Mouse (Mus musculus) spleen, postnatal 14 days (tissue): ENCODE data around the gene Gpbar1.

Experiments
- DNase-seq, 2 experiments: peaks; one replicate each; pipeline ENCODE4 v3.0.0; 2021 to 2022; ENCODE audit warnings: low spot score in 2 of 2

Gene Gpbar1

GRCm38 (mm10) chr1:74278538-74278937, at the start of gene Gpbar1:
Gene Gpbar1, plus strand, starts transcription at chr1:74278550.
- no peak for DNase-seq

- no peak for DNase-seq
Measured at GRCm38 (mm10) chr1:74229942-74230341, 48.4 kb upstream of the Gpbar1 start.

DNA sequence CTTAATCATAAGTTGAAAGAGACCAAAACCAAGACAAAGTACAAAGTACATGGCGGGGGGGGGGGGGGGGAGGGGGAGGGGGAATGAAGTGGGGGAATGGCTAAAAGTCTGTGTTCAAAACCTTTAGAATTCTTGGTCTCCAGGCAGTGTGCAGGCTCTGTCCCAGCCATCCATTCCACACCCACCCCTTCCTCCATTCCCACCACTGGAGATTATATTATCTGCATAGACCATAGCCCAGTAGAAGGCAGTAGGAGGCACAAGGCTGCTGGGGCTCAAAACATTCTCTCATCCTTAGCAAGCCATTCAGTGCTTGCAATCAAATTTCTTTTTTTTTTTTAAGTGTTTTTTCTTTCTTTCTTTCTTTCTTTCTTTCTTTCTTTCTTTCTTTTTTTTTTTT, 47.4 kb upstream of the Gpbar1 start:
- DNase-seq: no peak

- peak; percentile 96 to 97 for DNase-seq
Measured at GRCm38 (mm10) chr1:74235938-74236589, 42.3 kb upstream of the Gpbar1 start, which contains the start of gene Arpc2. Gene Arpc2, plus strand, starts transcription at chr1:74236084.

DNA sequence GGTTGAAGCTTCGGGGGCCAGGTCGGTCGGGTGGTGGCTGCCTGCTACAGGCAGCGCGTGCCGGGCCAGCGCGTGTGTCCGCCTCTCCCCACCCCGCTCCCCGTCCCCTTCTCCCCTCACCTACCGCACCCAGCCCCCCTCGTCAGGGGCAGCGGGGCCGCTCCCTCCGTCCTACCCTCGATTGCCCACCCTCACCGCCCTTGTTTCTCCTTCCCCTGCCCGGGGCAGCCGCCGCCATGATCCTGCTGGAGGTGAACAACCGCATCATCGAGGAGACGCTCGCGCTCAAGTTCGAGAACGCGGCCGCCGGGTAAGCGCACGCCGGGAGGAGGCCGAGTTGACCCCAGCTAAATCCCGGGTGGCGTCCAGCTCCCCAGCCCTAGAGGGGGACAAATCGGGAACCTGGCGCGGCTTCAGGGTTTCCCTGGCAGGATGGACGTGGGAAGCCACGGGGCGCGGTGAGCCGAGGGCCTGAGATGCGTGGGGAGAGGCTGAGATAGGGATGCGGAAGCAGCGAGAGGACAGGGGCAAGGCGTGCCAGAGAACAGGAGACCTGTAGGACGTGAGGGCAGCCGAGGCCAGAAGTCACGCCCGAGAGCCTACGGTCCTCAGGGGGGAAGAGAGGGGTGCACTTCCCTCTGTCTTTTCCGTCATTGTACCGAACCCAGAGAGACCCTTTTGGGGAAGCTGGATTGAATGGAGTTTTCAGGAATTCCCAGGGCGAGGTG, 41.6 kb upstream of the Gpbar1 start:
- peak; percentile 36 to 51 for DNase-seq

DNA sequence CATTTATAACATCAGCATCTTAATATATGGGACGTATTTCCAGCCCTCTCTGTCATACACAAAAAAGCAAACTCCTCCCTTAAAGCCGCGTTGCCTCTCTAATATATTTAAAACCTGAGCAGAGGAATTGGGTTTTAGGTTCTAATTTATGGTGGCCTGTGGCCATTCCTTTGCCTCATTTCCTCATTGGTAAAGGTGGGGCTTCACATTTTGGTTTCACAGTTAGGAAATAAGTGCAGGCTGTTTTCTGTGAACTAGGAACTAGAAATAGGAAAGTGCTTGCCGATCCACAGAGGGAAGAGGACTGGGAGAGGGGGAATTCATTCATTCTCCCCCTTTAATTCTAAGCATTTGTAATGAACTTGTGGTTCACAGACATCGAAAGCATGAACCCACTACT, 40.7 kb upstream of the Gpbar1 start:
- DNase-seq: no peak

DNA sequence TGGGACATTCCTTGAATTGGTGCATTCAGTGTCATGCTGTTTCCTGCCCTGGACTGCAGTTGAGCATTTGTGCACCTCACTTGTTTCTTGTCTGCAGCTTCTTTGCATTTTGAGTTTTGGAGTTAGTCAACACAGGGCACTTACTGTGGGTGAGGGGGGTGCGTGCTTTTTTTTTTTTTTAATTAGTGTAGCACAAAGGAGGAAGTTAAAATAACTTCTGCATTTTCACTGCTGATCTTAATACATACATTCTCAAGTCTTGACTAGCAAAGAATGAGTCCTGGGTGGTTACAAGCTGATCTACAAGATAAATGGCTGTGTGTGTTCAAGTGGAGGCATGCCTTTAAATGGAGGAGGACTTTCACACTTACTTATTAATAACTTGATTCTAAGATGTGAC, 40.2 kb upstream of the Gpbar1 start:
- no peak for DNase-seq

GRCm38 (mm10) chr1:74239162-74239561, 39.2 kb upstream of the Gpbar1 start:
- no peak for DNase-seq

GRCm38 (mm10) chr1:74239618-74240017, 38.7 kb upstream of the Gpbar1 start:
- DNase-seq: no peak

GRCm38 (mm10) chr1:74240311-74240710, 38.0 kb upstream of the Gpbar1 start:
- DNase-seq: no peak

DNA sequence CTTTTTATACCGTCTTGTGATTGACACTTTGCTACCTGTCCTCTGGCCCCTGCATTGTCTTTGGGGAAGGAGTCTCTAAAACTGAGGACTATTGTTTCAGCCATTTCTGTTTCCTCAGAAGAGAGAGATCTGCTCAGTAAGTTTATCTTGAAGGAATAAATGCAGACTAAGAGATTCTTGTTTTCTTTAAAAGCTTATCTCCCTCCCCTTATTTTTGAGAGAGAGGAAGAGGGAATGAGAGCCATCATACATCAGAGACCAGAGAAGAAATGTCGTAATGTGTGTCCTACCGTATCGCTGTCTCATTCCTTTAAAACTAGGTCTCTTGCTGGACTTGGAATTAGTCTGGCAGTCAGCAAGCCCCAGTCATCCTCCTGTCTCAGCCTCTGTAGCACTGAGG, 37.5 kb upstream of the Gpbar1 start:
- DNase-seq: no peak

- no peak for DNase-seq
Measured at GRCm38 (mm10) chr1:74245525-74245924, 32.8 kb upstream of the Gpbar1 start.

DNA sequence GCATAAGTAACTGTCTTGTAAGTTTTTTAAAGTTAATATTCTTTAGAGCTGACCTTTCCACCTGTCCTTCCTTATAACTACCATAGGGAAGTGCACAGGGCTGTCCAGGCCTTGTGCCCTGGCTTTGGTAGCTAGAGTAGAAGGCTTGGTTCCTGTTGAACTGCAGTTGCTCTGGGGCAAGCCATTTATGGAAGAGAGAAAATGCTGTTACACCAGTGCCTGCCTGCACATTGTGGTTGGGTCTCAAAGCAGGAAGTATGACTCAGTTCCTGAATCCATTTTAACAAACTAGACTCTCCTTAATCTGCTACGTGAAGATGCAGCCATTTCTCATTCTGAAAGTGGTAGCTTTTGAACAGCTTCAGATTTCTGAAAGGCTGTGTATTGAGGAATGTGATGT, 29.6 kb upstream of the Gpbar1 start:
- DNase-seq: no peak

- no peak for DNase-seq
Measured at GRCm38 (mm10) chr1:74249331-74249980, 28.9 kb upstream of the Gpbar1 start.

DNA sequence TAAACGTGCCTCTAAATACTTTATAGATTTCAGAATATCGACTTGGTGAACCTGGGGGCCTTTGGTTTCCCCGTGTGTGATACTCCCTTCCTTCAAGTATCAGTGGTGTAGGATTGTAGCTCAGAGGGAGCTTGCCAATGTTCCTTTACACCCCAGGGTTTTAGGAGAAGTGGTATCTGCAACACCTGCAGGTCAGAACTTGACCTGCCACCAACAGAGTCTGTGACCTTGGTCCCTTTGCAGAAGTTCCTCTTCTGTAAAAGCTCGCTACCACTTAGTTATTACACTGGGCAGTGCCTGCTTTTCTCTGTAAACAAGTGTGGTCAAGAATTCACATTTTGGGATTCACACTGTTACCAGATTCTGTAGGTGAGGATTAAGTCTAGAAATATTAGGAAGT, 28.3 kb upstream of the Gpbar1 start:
- DNase-seq: no peak

- DNase-seq: no peak
Measured at GRCm38 (mm10) chr1:74255704-74256345, 22.5 kb upstream of the Gpbar1 start.

DNA sequence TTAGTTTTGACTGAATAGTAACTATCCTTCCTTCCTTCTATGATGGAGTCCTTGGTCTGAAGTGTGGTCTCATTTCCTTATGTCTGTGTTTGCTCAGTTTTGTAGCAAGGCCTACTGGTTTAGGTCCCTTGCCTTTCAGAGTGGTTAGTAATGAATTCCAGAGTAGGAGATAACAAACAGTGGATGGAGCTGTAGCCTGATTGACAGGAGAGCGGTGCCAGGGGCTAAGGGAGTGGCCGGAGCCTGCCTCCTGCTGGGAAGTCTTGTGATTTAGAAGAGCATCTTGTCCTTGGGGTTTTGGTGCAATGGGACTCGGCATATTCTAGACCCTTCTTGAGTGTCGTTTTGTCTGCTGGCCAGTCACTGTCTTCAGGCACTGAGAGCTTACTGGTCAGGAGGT, 21.6 kb upstream of the Gpbar1 start:
- DNase-seq: no peak

DNA sequence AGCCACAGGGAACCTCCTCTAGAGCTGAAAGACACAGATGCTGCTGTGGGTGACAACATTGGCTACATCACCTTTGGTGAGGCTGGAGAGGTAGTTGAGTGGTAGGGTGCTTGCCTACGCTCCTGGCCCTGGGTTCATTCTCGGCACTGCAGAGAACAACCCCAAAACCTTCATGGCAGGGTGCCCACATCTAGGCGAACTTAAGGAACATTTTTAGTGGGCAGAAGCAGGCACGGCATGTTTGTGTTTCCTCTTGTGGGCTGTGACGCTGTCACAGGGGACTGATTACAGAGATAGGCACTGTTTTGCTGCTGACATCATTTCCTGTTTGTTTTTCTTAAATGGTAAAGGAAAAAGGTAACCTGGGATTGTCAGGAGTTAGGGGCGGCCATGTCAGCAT, 15.8 kb upstream of the Gpbar1 start:
- DNase-seq: no peak

DNA sequence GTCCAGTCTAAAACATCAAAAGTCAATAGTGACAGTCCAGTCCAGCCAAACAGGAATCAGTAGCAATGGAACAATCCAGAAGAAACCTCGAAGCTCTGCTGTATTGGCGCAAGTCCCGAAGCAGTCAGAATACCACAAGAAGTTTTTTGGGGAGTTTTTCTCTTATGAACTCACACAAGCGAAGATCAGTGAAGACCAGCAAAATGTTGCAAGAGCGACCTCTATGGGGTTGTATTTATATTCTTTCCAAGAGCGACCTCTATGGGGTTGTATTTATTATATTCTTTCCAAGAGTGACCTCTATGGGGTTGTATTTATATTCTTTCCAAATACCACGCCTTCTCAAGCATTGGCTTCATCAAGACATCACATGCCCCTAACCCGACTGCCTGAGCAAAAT, 9.6 kb upstream of the Gpbar1 start:
- no peak for DNase-seq

GRCm38 (mm10) chr1:74271659-74272058, 6.7 kb upstream of the Gpbar1 start:
- no peak for DNase-seq

GRCm38 (mm10) chr1:74275015-74275414, 3.3 kb upstream of the Gpbar1 start:
- DNase-seq: no peak

DNA sequence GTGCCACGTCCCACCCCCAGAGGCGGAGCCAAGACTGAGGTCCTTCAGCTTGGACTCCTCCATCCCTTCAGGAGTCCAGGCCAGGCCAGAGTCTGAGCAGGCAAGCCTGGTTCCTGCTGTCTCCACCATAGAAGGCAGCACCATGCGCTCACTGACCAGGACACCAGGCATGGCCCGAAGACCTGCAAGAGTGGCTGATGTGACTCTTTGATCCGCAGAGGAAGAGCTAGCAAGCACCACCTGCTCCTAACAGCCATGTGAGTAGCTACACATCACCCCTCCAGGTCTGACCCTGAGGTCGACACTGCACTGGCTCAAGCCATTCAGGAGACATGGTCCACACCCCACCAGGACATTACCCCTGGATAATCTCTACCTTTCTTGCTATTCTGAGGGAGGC, 1.3 kb upstream of the Gpbar1 start:
- no peak for DNase-seq
